Mouse (Mus musculus): ENCODE measurements at regions not wholly inside any gene's neighbourhood (a gene's known extent, or its start where the extent isn't known, plus 50 kb on each side); places are given as distances from the start of the nearest gene placed in this dataset.
A peak's percentile ranks its signal among the peaks of the same experiment; 100 is the strongest.

DNA sequence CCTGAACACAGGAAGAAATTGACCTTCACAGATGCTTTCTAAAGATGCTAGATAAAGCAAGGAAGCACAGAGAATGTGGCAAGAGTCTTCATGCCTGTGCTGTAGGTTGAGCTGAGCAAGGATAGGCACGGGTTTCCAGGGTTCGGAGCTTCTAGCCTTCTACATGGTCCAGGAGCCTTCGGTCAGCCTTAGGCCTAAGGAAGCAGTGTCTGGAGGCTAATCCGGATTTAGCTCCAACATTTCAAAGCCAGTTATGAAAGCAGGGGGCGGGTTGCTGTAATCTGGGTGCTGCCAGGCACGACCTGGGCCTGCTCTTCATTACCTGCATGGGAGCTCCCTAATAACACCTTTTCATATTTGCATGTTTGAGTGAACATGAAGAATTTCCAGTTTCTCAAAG is 97.5 kb upstream of the Gls start:
- Histone ChIP-seq H3K9me3 (ENCODE audit: low read length) (no peaks in the 10 kb centered on the region), H3K4me1 (replicated peaks; ENCODE audit: low read depth, low read length) (peaks cover 6% of the 10 kb centered on the region), H3K4me3 (replicated peaks; ENCODE audit: low read length) (no peak overlapping the region), H3K27me3 (ENCODE audit: insufficient read depth, low read length) (no peaks in the 10 kb centered on the region), H3K36me3 (ENCODE audit: insufficient read depth, low read length) (no peaks in the 10 kb centered on the region)
- TF ChIP-seq NANOG (IDR thresholded peaks at IDR 0.05; ENCODE audit: borderline replicate concordance, low read length) = no peak
- no peak for TF ChIP-seq POU5F1 (IDR thresholded peaks at IDR 0.05; ENCODE audit: borderline replicate concordance, low read length)
- no peak for TF ChIP-seq CTCF (conservative IDR thresholded peaks at IDR 0.05; ENCODE audit: low read length)

DNA sequence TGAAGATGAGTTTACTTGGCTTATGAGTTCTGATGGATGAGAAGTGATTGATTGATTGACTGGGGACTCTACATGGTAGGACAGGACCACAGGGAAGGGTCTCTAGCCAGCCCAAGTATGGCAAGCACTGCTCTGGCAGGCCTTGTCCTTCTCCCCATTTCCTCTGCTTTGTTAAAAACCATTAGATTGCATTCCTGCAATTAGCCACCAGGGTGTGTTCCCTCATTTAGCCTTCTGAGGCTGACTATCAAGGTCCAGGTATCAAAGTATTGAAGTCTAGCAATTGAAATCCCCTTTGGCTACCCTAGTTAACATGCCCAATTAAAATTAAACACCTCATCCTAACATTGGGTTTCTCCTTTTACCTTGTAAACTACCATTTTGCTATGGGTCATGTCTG is 95.5 kb upstream of the Gls start:
- Histone ChIP-seq H3K9me3 (ENCODE audit: low read length) (no peaks in the 10 kb centered on the region), H3K27me3 (ENCODE audit: insufficient read depth, low read length) (no peaks in the 10 kb centered on the region), H3K36me3 (ENCODE audit: insufficient read depth, low read length) (no peaks in the 10 kb centered on the region), H3K4me3 (replicated peaks; ENCODE audit: low read length) (no peak overlapping the region), H3K4me1 (replicated peaks; ENCODE audit: low read depth, low read length) (peaks cover 8% of the 10 kb centered on the region)
- TF ChIP-seq POU5F1 (IDR thresholded peaks at IDR 0.05; ENCODE audit: borderline replicate concordance, low read length) (no peak), NANOG (IDR thresholded peaks at IDR 0.05; ENCODE audit: borderline replicate concordance, low read length) (no peak), CTCF (conservative IDR thresholded peaks at IDR 0.05; ENCODE audit: low read length) (0 out of 2 replicates have a peak, but pooled peaks have one; percentile 18)

DNA sequence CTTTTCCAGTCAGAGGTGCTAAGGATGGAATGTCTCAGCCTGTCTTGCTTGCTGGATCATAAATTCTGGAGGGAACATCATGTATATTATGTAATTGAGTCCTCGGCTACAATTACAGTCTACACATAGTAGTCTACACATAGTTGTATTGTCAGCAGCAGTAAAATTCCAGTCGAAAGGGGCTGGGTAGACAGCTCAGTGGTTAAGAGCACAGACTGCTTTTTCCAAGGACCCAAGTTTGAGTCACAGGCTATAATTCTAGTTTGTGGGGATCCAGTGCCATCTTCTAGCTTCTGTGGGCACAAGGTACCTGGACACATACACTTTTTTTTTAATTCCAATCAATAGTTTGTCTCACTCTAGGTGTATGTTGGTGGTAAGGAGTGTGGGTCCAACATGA is 91.3 kb upstream of the Gls start:
- no peak for TF ChIP-seq NANOG (IDR thresholded peaks at IDR 0.05; ENCODE audit: borderline replicate concordance, low read length)
- no peak for TF ChIP-seq CTCF (conservative IDR thresholded peaks at IDR 0.05; ENCODE audit: low read length)
- no peak for TF ChIP-seq POU5F1 (IDR thresholded peaks at IDR 0.05; ENCODE audit: borderline replicate concordance, low read length)
- H3K4me1 ChIP-seq (replicated peaks; ENCODE audit: low read depth, low read length) = peaks cover 8% of the 10 kb centered on the region
- H3K4me3 ChIP-seq (replicated peaks; ENCODE audit: low read length) = no peak overlapping the region
- H3K36me3 ChIP-seq (ENCODE audit: insufficient read depth, low read length) = no peaks in the 10 kb centered on the region
- H3K9me3 ChIP-seq (ENCODE audit: low read length) = peaks cover 5% of the 10 kb centered on the region
- H3K27me3 ChIP-seq (ENCODE audit: insufficient read depth, low read length) = no peaks in the 10 kb centered on the region

DNA sequence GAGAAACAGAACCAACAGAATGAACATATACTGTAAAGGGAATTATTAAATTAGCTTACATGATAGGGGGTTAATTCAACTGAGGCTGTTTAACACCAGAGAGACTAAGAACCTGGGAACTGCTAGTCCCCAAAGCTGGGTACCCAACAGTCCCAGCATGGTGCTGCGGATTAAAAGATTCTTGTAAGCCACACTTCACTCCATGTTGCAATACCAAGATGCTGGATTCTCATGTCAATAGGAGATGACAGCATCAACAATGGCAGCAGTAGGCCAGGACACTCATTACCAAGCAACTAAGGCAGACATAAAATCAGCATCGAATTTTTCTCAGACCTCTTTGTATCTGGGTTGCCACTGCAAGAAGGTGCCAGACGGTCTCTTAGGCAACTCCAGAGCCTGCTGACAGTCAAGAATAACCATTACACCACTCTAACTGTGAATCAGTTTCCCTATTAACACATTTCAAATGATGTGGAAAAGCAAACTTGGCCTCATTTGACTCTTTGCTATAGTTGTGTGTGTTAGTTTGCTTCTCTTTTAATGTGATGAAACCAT is 79.1 kb upstream of the Gls start:
- no peaks in the 10 kb centered on the region for H3K27me3 ChIP-seq (ENCODE audit: insufficient read depth, low read length)
- no peaks in the 10 kb centered on the region for H3K36me3 ChIP-seq (ENCODE audit: insufficient read depth, low read length)
- no peak for TF ChIP-seq POU5F1 (IDR thresholded peaks at IDR 0.05; ENCODE audit: borderline replicate concordance, low read length)
- no peak for TF ChIP-seq CTCF (conservative IDR thresholded peaks at IDR 0.05; ENCODE audit: low read length)
- no peak for TF ChIP-seq NANOG (IDR thresholded peaks at IDR 0.05; ENCODE audit: borderline replicate concordance, low read length)

DNA sequence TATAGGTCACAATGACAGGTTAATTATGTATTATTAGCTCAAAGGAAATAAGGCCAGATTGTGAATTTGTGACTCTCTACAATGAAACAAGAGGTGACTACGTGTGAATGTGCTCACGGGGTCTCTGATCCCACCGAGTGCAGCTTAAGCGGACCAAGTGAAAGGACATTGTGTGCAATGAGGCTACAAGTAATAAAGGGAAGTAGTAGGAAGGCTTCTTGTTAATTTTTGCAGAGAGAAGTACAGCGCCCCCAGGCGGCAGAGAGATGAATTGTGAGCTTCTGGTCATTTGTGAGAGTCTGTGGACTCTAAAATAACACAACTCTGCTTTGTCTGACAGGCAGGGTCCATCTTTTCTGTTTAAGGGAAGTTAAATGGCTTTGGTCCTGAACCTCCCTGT is 73.9 kb upstream of the Gls start:
- TF ChIP-seq CTCF (conservative IDR thresholded peaks at IDR 0.05; ENCODE audit: low read length) (peak; percentile 77), NANOG (IDR thresholded peaks at IDR 0.05; ENCODE audit: borderline replicate concordance, low read length) (no peak)
- no peaks in the 10 kb centered on the region for H3K9me3 ChIP-seq (ENCODE audit: low read length)
- H3K4me3 ChIP-seq (replicated peaks; ENCODE audit: low read length) = no peak overlapping the region
- no peaks in the 10 kb centered on the region for H3K27me3 ChIP-seq (ENCODE audit: insufficient read depth, low read length)
- no peaks in the 10 kb centered on the region for H3K36me3 ChIP-seq (ENCODE audit: insufficient read depth, low read length)
- peaks cover 5% of the 10 kb centered on the region; the same call in 1 of the 2 replicates for H3K4me1 ChIP-seq (replicated peaks; ENCODE audit: low read depth, low read length)

More for the DNA sequence above, 79.1 kb upstream of the Gls start:
- no peaks in the 10 kb centered on the region for H3K4me1 ChIP-seq (replicated peaks; ENCODE audit: low read depth, low read length)
- H3K9me3 ChIP-seq (ENCODE audit: low read length) = peaks cover 5% of the 10 kb centered on the region; the same call in 1 of the 2 replicates
- H3K4me3 ChIP-seq (replicated peaks; ENCODE audit: low read length) = no peak overlapping the region

DNA sequence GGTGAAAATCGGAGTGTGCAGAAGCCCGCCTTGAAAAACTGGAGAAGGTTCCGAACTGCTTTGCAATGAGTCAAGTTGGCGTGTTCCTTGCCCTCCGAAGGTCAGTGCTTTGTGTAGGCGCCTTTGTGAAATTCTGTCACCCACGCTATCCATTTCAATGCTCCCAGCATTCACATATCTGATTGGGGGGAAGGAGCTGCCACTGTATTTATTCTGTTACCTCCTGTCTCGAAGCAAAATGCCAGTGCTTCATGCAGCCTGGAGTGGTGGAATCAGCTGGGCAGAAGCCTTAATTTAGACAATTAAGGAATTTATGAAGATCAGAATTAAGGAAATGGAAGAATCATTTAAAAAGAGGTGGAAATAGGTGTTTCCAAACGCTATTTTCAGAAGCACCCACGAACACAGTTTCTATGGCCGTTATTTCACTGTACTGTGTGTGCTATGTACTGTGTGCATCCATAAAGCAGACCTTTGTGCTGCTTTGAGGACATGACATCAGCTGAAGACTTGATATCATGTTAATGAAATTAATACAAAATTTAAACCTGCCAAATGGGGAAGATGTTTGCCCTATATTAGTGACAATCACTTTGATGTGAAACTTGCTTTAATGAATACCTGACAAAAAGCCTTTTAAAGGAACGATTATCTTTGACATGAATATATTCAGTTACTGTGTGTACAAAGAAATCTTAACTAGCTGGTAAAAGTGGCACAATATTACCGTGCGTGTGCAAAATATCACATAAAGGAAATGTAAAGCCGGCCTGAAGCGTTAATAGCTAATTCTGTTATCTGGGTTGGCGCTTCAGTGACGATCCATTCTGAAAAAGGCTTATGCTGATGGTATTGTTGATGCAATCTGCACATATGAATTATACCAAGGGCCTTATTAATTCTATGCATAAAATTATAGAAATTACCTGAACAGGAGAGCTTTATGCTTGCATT is 72.9 kb upstream of the Gls start:
- TF ChIP-seq CTCF (conservative IDR thresholded peaks at IDR 0.05; ENCODE audit: low read length) (no peak), POU5F1 (IDR thresholded peaks at IDR 0.05; ENCODE audit: borderline replicate concordance, low read length) (no peak), NANOG (IDR thresholded peaks at IDR 0.05; ENCODE audit: borderline replicate concordance, low read length) (no peak)
- Histone ChIP-seq H3K4me1 (replicated peaks; ENCODE audit: low read depth, low read length) (peaks cover 5% of the 10 kb centered on the region; the same call in 1 of the 2 replicates), H3K4me3 (replicated peaks; ENCODE audit: low read length) (no peak overlapping the region), H3K36me3 (ENCODE audit: insufficient read depth, low read length) (no peaks in the 10 kb centered on the region), H3K27me3 (ENCODE audit: insufficient read depth, low read length) (no peaks in the 10 kb centered on the region), H3K9me3 (ENCODE audit: low read length) (no peaks in the 10 kb centered on the region)

DNA sequence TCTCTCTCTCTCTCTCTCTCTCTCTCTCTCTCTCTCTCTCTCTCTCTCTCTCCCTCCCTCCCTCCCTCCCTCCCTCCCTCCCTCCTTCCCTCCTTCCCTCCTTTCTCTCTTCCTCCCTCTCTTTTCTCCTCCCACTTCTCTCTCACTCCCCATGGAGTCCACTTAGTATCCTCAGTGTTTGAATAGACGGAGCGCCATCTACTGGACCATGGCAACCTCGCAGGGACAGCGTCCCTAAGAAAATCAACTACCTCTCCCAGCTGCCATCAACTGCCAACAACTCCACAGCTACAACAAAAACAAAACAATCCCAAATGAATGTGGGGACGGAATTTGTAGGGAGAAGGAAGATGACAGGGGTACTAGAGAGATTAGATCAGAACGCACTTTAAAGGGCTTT is 69.5 kb upstream of the Gls start:
- Histone ChIP-seq H3K9me3 (ENCODE audit: low read length) (no peaks in the 10 kb centered on the region), H3K27me3 (ENCODE audit: insufficient read depth, low read length) (no peaks in the 10 kb centered on the region), H3K4me1 (replicated peaks; ENCODE audit: low read depth, low read length) (peaks cover 5% of the 10 kb centered on the region; the same call in 1 of the 2 replicates), H3K36me3 (ENCODE audit: insufficient read depth, low read length) (no peaks in the 10 kb centered on the region), H3K4me3 (replicated peaks; ENCODE audit: low read length) (no peak overlapping the region)
- TF ChIP-seq CTCF (conservative IDR thresholded peaks at IDR 0.05; ENCODE audit: low read length) (peak; percentile 74), POU5F1 (IDR thresholded peaks at IDR 0.05; ENCODE audit: borderline replicate concordance, low read length) (no peak)

DNA sequence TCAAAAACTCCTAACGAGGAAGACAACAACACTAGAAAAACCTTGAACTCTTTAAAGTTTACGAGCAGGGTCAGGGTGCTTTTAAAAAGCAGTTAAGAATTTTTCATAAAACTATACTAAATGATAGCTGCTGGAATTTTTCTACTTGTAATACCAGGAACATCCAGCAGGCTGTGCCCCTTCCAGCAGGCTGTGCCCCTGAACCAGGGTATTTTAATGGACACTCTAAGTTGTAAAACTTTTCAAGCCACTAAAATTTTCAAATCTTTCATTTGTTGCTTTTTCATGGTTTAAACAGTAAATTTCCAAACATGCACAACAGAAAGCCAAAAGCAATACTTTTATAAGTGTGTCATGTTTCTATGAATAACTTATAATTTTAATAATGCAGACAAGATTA is 68.2 kb upstream of the Gls start:
- H3K36me3 ChIP-seq (ENCODE audit: insufficient read depth, low read length) = no peaks in the 10 kb centered on the region
- no peak overlapping the region for H3K4me3 ChIP-seq (replicated peaks; ENCODE audit: low read length)
- H3K9me3 ChIP-seq (ENCODE audit: low read length) = no peaks in the 10 kb centered on the region
- TF ChIP-seq CTCF (conservative IDR thresholded peaks at IDR 0.05; ENCODE audit: low read length) (peak; percentile 81), POU5F1 (IDR thresholded peaks at IDR 0.05; ENCODE audit: borderline replicate concordance, low read length) (no peak)
- peaks cover 5% of the 10 kb centered on the region; the same call in 1 of the 2 replicates for H3K4me1 ChIP-seq (replicated peaks; ENCODE audit: low read depth, low read length)
- H3K27me3 ChIP-seq (ENCODE audit: insufficient read depth, low read length) = no peaks in the 10 kb centered on the region

Measured in E14TG2a.4 (cell line).